Mouse (Mus musculus) liver, adult 2 months (tissue): ENCODE data around the gene Tmem108.

Experiments used
- CTCF ChIP-seq: fragments of 200-500 bp; IDR thresholded peaks from 2 replicates; pipeline ENCODE4 v1.5.1; 2011; ENCODE audit warnings: low read depth, low read length, control low read depth
- POLR2A ChIP-seq: fragments of 200-500 bp; IDR thresholded peaks from 2 replicates; pipeline ENCODE4 v1.6.1; 2011; ENCODE audit warnings: low read length, control low read depth; ENCODE audit not compliant: insufficient read depth; ENCODE audit errors: extremely low read depth

DNA sequence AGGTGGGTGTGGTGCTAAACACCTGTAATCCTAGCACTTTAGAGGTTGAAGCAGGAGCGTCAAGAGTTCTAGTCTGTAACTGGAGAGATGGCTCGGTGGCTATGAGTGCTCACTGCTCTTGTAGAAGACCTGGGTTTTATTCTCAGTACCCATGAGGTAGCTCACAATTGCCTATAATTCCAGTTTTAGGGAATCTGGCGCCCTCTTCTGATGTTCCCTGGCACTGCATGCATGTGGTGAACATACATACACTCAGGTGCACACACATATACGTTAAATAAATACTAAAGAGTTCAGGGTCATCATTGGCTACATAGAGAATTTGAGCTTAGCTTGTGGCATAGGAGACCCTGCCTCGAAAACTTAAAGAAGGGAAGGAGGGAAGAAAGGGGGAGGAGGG is 317.0 kb downstream of the Tmem108 start:
- TF ChIP-seq POLR2A (no peak), CTCF (no peak)
